Mouse (Mus musculus): ENCODE data around the gene Mgmt. TPM values are rescaled to one million over a fixed set of nuclear protein-coding genes. Genes with fewer than 3 reads are reported as not detected.

The Mgmt gene
- polyA plus RNA-seq, 1 experiment from 2014 or later = 6.5 TPM

GRCm38 (mm10) chr7:137061109-137061508 lies 166.7 kb downstream of the Mgmt start:
- Histone ChIP-seq H3K4me2 (ENCODE audit: low read depth, low read length) (no peak overlapping the region), H3K9ac (ENCODE audit: low read depth, low read length) (no peak overlapping the region), H3K36me3 (ENCODE audit: control insufficient read depth, insufficient read depth, low read length) (no peaks in the 10 kb centered on the region), H3K4me1 (ENCODE audit: control insufficient read depth, insufficient read depth, low read length) (no peaks in the 10 kb centered on the region), H3K27ac (replicated peaks; ENCODE audit: low read depth, low read length) (no peak overlapping the region), H3K27me3 (replicated peaks; ENCODE audit: control insufficient read depth, insufficient read depth, low read length) (no peaks in the 10 kb centered on the region), H3K9me3 (ENCODE audit: control insufficient read depth, low read length) (no peaks in the 10 kb centered on the region), H3K4me3 (ENCODE audit: low read depth, low read length) (no peak overlapping the region)
- ATAC-seq (ENCODE audit: low read depth) (no peak), DNase-seq (ENCODE audit: low spot score) (no peak)
- WGBS = 95% methylated on average over 6 of the region's 6 CpGs

GRCm38 (mm10) chr7:137064255-137064654 lies 169.8 kb downstream of the Mgmt start:
- Histone ChIP-seq H3K27ac (replicated peaks; ENCODE audit: low read depth, low read length) (no peak overlapping the region), H3K9ac (ENCODE audit: low read depth, low read length) (no peak overlapping the region), H3K4me1 (ENCODE audit: control insufficient read depth, insufficient read depth, low read length) (no peaks in the 10 kb centered on the region), H3K4me2 (ENCODE audit: low read depth, low read length) (no peak overlapping the region), H3K27me3 (replicated peaks; ENCODE audit: control insufficient read depth, insufficient read depth, low read length) (no peaks in the 10 kb centered on the region), H3K4me3 (ENCODE audit: low read depth, low read length) (no peak overlapping the region), H3K36me3 (ENCODE audit: control insufficient read depth, insufficient read depth, low read length) (no peaks in the 10 kb centered on the region), H3K9me3 (ENCODE audit: control insufficient read depth, low read length) (no peaks in the 10 kb centered on the region)
- WGBS = 73% methylated on average over 9 of the region's 9 CpGs
- ATAC-seq (ENCODE audit: low read depth) (no peak), DNase-seq (ENCODE audit: low spot score) (no peak)

GRCm38 (mm10) chr7:137065408-137065807 lies 171.0 kb downstream of the Mgmt start:
- Histone ChIP-seq H3K4me3 (ENCODE audit: low read depth, low read length) (no peak overlapping the region), H3K27me3 (replicated peaks; ENCODE audit: control insufficient read depth, insufficient read depth, low read length) (no peaks in the 10 kb centered on the region), H3K9me3 (ENCODE audit: control insufficient read depth, low read length) (no peaks in the 10 kb centered on the region), H3K4me1 (ENCODE audit: control insufficient read depth, insufficient read depth, low read length) (no peaks in the 10 kb centered on the region), H3K9ac (ENCODE audit: low read depth, low read length) (no peak overlapping the region), H3K27ac (replicated peaks; ENCODE audit: low read depth, low read length) (no peak overlapping the region), H3K36me3 (ENCODE audit: control insufficient read depth, insufficient read depth, low read length) (no peaks in the 10 kb centered on the region), H3K4me2 (ENCODE audit: low read depth, low read length) (no peak overlapping the region)
- DNase-seq (ENCODE audit: low spot score) (no peak), ATAC-seq (ENCODE audit: low read depth) (no peak)
- 74% methylated on average over 5 of the region's 5 CpGs for WGBS

GRCm38 (mm10) chr7:137066211-137066610 lies 171.8 kb downstream of the Mgmt start:
- Histone ChIP-seq H3K27me3 (replicated peaks; ENCODE audit: control insufficient read depth, insufficient read depth, low read length) (no peaks in the 10 kb centered on the region), H3K4me3 (ENCODE audit: low read depth, low read length) (no peak overlapping the region), H3K27ac (replicated peaks; ENCODE audit: low read depth, low read length) (no peak overlapping the region), H3K9ac (ENCODE audit: low read depth, low read length) (no peak overlapping the region), H3K9me3 (ENCODE audit: control insufficient read depth, low read length) (no peaks in the 10 kb centered on the region), H3K4me1 (ENCODE audit: control insufficient read depth, insufficient read depth, low read length) (no peaks in the 10 kb centered on the region), H3K36me3 (ENCODE audit: control insufficient read depth, insufficient read depth, low read length) (no peaks in the 10 kb centered on the region), H3K4me2 (ENCODE audit: low read depth, low read length) (no peak overlapping the region)
- ATAC-seq (ENCODE audit: low read depth) (no peak), DNase-seq (ENCODE audit: low spot score) (no peak)
- WGBS = 76% methylated on average over 3 of the region's 3 CpGs

- no peaks in the 10 kb centered on the region for H3K27me3 ChIP-seq (replicated peaks; ENCODE audit: control insufficient read depth, insufficient read depth, low read length)
- DNase-seq (ENCODE audit: low spot score) (no peak), ATAC-seq (ENCODE audit: low read depth) (no peak)
- H3K36me3 ChIP-seq (ENCODE audit: control insufficient read depth, insufficient read depth, low read length) = no peaks in the 10 kb centered on the region
- H3K9me3 ChIP-seq (ENCODE audit: control insufficient read depth, low read length) = no peaks in the 10 kb centered on the region
- no peak overlapping the region for H3K9ac ChIP-seq (ENCODE audit: low read depth, low read length)
- H3K27ac ChIP-seq (replicated peaks; ENCODE audit: low read depth, low read length) = no peak overlapping the region
- no peaks in the 10 kb centered on the region for H3K4me1 ChIP-seq (ENCODE audit: control insufficient read depth, insufficient read depth, low read length)
- 83% methylated on average over 4 of the region's 4 CpGs for WGBS
- H3K4me2 ChIP-seq (ENCODE audit: low read depth, low read length) = no peak overlapping the region
- no peak overlapping the region for H3K4me3 ChIP-seq (ENCODE audit: low read depth, low read length)
Observed at GRCm38 (mm10) chr7:137066997-137067396, 172.6 kb downstream of the Mgmt start.

- no peaks in the 10 kb centered on the region for H3K4me1 ChIP-seq (ENCODE audit: control insufficient read depth, insufficient read depth, low read length)
- H3K36me3 ChIP-seq (ENCODE audit: control insufficient read depth, insufficient read depth, low read length) = no peaks in the 10 kb centered on the region
- H3K27me3 ChIP-seq (replicated peaks; ENCODE audit: control insufficient read depth, insufficient read depth, low read length) = no peaks in the 10 kb centered on the region
- H3K9me3 ChIP-seq (ENCODE audit: control insufficient read depth, low read length) = no peaks in the 10 kb centered on the region
- H3K4me3 ChIP-seq (ENCODE audit: low read depth, low read length) = no peak overlapping the region
- H3K4me2 ChIP-seq (ENCODE audit: low read depth, low read length) = no peak overlapping the region
- 88% methylated on average over 6 of the region's 6 CpGs for WGBS
- DNase-seq (ENCODE audit: low spot score) (no peak), ATAC-seq (ENCODE audit: low read depth) (no peak)
- no peak overlapping the region for H3K9ac ChIP-seq (ENCODE audit: low read depth, low read length)
- no peak overlapping the region for H3K27ac ChIP-seq (replicated peaks; ENCODE audit: low read depth, low read length)
Observed at GRCm38 (mm10) chr7:137067758-137068157, 173.3 kb downstream of the Mgmt start.

- 85% methylated on average over 5 of the region's 5 CpGs for WGBS
- no peak overlapping the region for H3K9ac ChIP-seq (ENCODE audit: low read depth, low read length)
- H3K27ac ChIP-seq (replicated peaks; ENCODE audit: low read depth, low read length) = no peak overlapping the region
- H3K27me3 ChIP-seq (replicated peaks; ENCODE audit: control insufficient read depth, insufficient read depth, low read length) = no peaks in the 10 kb centered on the region
- H3K4me1 ChIP-seq (ENCODE audit: control insufficient read depth, insufficient read depth, low read length) = no peaks in the 10 kb centered on the region
- no peaks in the 10 kb centered on the region for H3K36me3 ChIP-seq (ENCODE audit: control insufficient read depth, insufficient read depth, low read length)
- no peak for DNase-seq (ENCODE audit: low spot score)
- no peak overlapping the region for H3K4me3 ChIP-seq (ENCODE audit: low read depth, low read length)
- no peaks in the 10 kb centered on the region for H3K9me3 ChIP-seq (ENCODE audit: control insufficient read depth, low read length)
- no peak overlapping the region for H3K4me2 ChIP-seq (ENCODE audit: low read depth, low read length)
- no peak for ATAC-seq (ENCODE audit: low read depth)
Observed at GRCm38 (mm10) chr7:137068796-137069195, 174.4 kb downstream of the Mgmt start.

GRCm38 (mm10) chr7:137069768-137070167 lies 175.4 kb downstream of the Mgmt start:
- ATAC-seq (ENCODE audit: low read depth) = no peak
- H3K27ac ChIP-seq (replicated peaks; ENCODE audit: low read depth, low read length) = no peak overlapping the region
- no peak overlapping the region for H3K4me2 ChIP-seq (ENCODE audit: low read depth, low read length)
- no peak for DNase-seq (ENCODE audit: low spot score)
- WGBS = 93% methylated on average over 6 of the region's 6 CpGs
- no peaks in the 10 kb centered on the region for H3K36me3 ChIP-seq (ENCODE audit: control insufficient read depth, insufficient read depth, low read length)
- no peaks in the 10 kb centered on the region for H3K4me1 ChIP-seq (ENCODE audit: control insufficient read depth, insufficient read depth, low read length)
- H3K9me3 ChIP-seq (ENCODE audit: control insufficient read depth, low read length) = no peaks in the 10 kb centered on the region
- no peak overlapping the region for H3K4me3 ChIP-seq (ENCODE audit: low read depth, low read length)
- H3K27me3 ChIP-seq (replicated peaks; ENCODE audit: control insufficient read depth, insufficient read depth, low read length) = no peaks in the 10 kb centered on the region
- H3K9ac ChIP-seq (ENCODE audit: low read depth, low read length) = no peak overlapping the region

- ATAC-seq (ENCODE audit: low read depth) (no peak), DNase-seq (ENCODE audit: low spot score) (no peak)
- no peak overlapping the region for H3K9ac ChIP-seq (ENCODE audit: low read depth, low read length)
- H3K4me1 ChIP-seq (ENCODE audit: control insufficient read depth, insufficient read depth, low read length) = no peaks in the 10 kb centered on the region
- H3K9me3 ChIP-seq (ENCODE audit: control insufficient read depth, low read length) = no peaks in the 10 kb centered on the region
- no peaks in the 10 kb centered on the region for H3K27me3 ChIP-seq (replicated peaks; ENCODE audit: control insufficient read depth, insufficient read depth, low read length)
- no peak overlapping the region for H3K27ac ChIP-seq (replicated peaks; ENCODE audit: low read depth, low read length)
- WGBS = 90% methylated on average over 6 of the region's 6 CpGs
- no peak overlapping the region for H3K4me3 ChIP-seq (ENCODE audit: low read depth, low read length)
- no peaks in the 10 kb centered on the region for H3K36me3 ChIP-seq (ENCODE audit: control insufficient read depth, insufficient read depth, low read length)
- no peak overlapping the region for H3K4me2 ChIP-seq (ENCODE audit: low read depth, low read length)
Observed at GRCm38 (mm10) chr7:137071346-137071745, 176.9 kb downstream of the Mgmt start.
